Mouse (Mus musculus): Measurements from ENCODE around the gene Matn1.

The Matn1 gene

GRCm38 (mm10) chr4:130917564-130917963, 26.6 kb upstream of the Matn1 start:
- DNase-seq (ENCODE audit: low read depth, low spot score) = no peak

- no peak for DNase-seq (ENCODE audit: low read depth, low spot score)
Measured at GRCm38 (mm10) chr4:130918805-130919749, 25.1 kb upstream of the Matn1 start.

GRCm38 (mm10) chr4:130919750-130920356, 24.3 kb upstream of the Matn1 start:
- DNase-seq (ENCODE audit: low read depth, low spot score) = no peak

GRCm38 (mm10) chr4:130920951-130921693, 23.1 kb upstream of the Matn1 start:
- DNase-seq (ENCODE audit: low read depth, low spot score) = no peak

GRCm38 (mm10) chr4:130921986-130922385, 22.2 kb upstream of the Matn1 start:
- no peak for DNase-seq (ENCODE audit: low read depth, low spot score)

GRCm38 (mm10) chr4:130926274-130926673, 17.9 kb upstream of the Matn1 start:
- no peak for DNase-seq (ENCODE audit: low read depth, low spot score)

- DNase-seq (ENCODE audit: low read depth, low spot score) = no peak
Measured at GRCm38 (mm10) chr4:130927821-130928220, 16.4 kb upstream of the Matn1 start.

GRCm38 (mm10) chr4:130942644-130943043, 1.5 kb upstream of the Matn1 start:
- DNase-seq (ENCODE audit: low read depth, low spot score) = no peak

GRCm38 (mm10) chr4:130944779-130945178, 594 bp downstream of the Matn1 start:
- DNase-seq (ENCODE audit: low read depth, low spot score) = no peak

- peak; percentile 13 for DNase-seq (ENCODE audit: low read depth, low spot score)
Measured at GRCm38 (mm10) chr4:130947094-130947647, 3.0 kb downstream of the Matn1 start.

- DNase-seq (ENCODE audit: low read depth, low spot score) = no peak
Measured at GRCm38 (mm10) chr4:130949821-130950384, 5.7 kb downstream of the Matn1 start.

- DNase-seq (ENCODE audit: low read depth, low spot score) = no peak
Measured at GRCm38 (mm10) chr4:130952531-130952930, 8.3 kb downstream of the Matn1 start.

GRCm38 (mm10) chr4:130957156-130957555, 13.0 kb downstream of the Matn1 start:
- DNase-seq (ENCODE audit: low read depth, low spot score) = no peak

- no peak for DNase-seq (ENCODE audit: low read depth, low spot score)
Measured at GRCm38 (mm10) chr4:130958812-130959211, 14.6 kb downstream of the Matn1 start.

GRCm38 (mm10) chr4:130959678-130960077, 15.5 kb downstream of the Matn1 start:
- no peak for DNase-seq (ENCODE audit: low read depth, low spot score)

- peak; percentile 60 for DNase-seq (ENCODE audit: low read depth, low spot score)
Measured at GRCm38 (mm10) chr4:130960118-130960734, 16.0 kb downstream of the Matn1 start.

GRCm38 (mm10) chr4:130971278-130971677, 27.1 kb downstream of the Matn1 start:
- DNase-seq (ENCODE audit: low read depth, low spot score) = no peak

GRCm38 (mm10) chr4:130972421-130972829, 28.2 kb downstream of the Matn1 start:
- DNase-seq (ENCODE audit: low read depth, low spot score) = peak; percentile 11

GRCm38 (mm10) chr4:130973332-130974263, 29.4 kb downstream of the Matn1 start:
- DNase-seq (ENCODE audit: low read depth, low spot score) = no peak

GRCm38 (mm10) chr4:130978981-130979380, 34.8 kb downstream of the Matn1 start:
- DNase-seq (ENCODE audit: low read depth, low spot score) = no peak

All from retina, adult 2 months (tissue).